Mouse (Mus musculus) neural tube, embryonic 12.5 days (tissue): Measurements from ENCODE around the gene 1700014D04Rik. TPM values are rescaled to one million over a fixed set of nuclear protein-coding genes. Genes with fewer than 3 reads are reported as not detected.

Source experiments
- ATAC-seq: fragments of 200-750 bp; cut with Nextera tagmentation; 2 replicates; pipeline ENCODE4 v1.8.0; 2017; ENCODE audit warnings: low read depth, mild to moderate bottlenecking, moderate TSS enrichment, moderate library complexity; ENCODE audit not compliant: low FRiP score
- H3K27ac ChIP-seq: fragments of 300-500 bp; sonication (generic); 2 replicates; pipeline ENCODE4 v1.5.1; 2016
- H3K27me3 ChIP-seq: fragments of 300-500 bp; sonication (generic); replicated peaks from 2 replicates; pipeline ENCODE4 v1.6.1; 2016; ENCODE audit warnings: mild to moderate bottlenecking
- H3K36me3 ChIP-seq: fragments of 300-500 bp; sonication (generic); 2 replicates; pipeline ENCODE4 v1.6.1; 2016; ENCODE audit warnings: mild to moderate bottlenecking
- H3K4me1 ChIP-seq: fragments of 300-500 bp; sonication (generic); 2 replicates; pipeline ENCODE4 v1.6.1; 2016
- H3K4me2 ChIP-seq: fragments of 300-500 bp; sonication (generic); replicated peaks from 2 replicates; pipeline ENCODE4 v1.6.1; 2016; ENCODE audit warnings: mild to moderate bottlenecking
- H3K4me3 ChIP-seq: fragments of 300-500 bp; sonication (generic); 2 replicates; pipeline ENCODE4 v1.5.1; 2016
- H3K9ac ChIP-seq: fragments of 300-500 bp; sonication (generic); 2 replicates; pipeline ENCODE4 v1.6.1; 2016; ENCODE audit warnings: mild to moderate bottlenecking
- H3K9me3 ChIP-seq: fragments of 300-500 bp; sonication (generic); 2 replicates; pipeline ENCODE4 v1.6.1; 2016; ENCODE audit warnings: mild to moderate bottlenecking
- WGBS: fragments of 180-500 bp; shearing (Covaris S2); methylation state at CpG from one replicate; pipeline ENCODE4 v1.1.7; 2016; 5-methylcytosine and 5-hydroxymethylcytosine counted together
- polyA plus RNA-seq: library from polyadenylated mRNA; unstranded; fragments of >200 nt; fragmentation: Nextera tagmentation; extraction: Ambion mirVana; gene quantifications from 2 replicates; pipeline ENCODE4 v1.2.1, GENCODE M21; 2016

1700014D04Rik gene
- polyA plus RNA-seq, 1 experiment from 2014 or later: 0.09 TPM

DNA sequence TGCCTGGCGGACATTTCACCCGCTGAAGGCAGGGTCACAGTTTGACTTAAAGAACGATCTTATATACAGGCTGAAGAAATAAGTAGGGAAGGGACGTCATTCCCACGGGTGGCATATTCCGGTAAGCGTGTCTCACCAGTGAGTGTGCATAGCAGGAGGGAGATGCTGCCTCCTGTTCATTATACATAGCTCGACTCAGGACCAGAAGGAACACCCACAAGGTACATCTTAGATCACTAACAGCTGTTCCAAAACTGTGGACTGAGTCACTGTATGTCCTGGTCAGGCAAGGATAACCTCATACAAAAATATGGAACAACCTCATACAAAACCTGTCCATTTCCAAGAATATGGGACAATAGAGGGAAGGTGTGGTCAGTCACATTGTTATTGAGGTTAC, 47.4 kb downstream of the 1700014D04Rik start:
- H3K27ac ChIP-seq: no peak overlapping the region
- no peaks in the 10 kb centered on the region for H3K9me3 ChIP-seq
- H3K36me3 ChIP-seq: no peaks in the 10 kb centered on the region
- H3K27me3 ChIP-seq: no peaks in the 10 kb centered on the region
- H3K4me2 ChIP-seq: no peak overlapping the region
- H3K4me1 ChIP-seq: no peaks in the 10 kb centered on the region
- H3K4me3 ChIP-seq: no peak overlapping the region
- 93% methylated on average over 8 of the region's 8 CpGs for WGBS
- no peak overlapping the region for H3K9ac ChIP-seq
- ATAC-seq: no peak

GRCm38 (mm10) chr13:59695781-59696180, 50.8 kb downstream of the 1700014D04Rik start:
- WGBS: 90% methylated on average over 7 of the region's 7 CpGs
- ATAC-seq: no peak
- Histone ChIP-seq H3K4me3 (no peak overlapping the region), H3K27me3 (no peaks in the 10 kb centered on the region), H3K4me2 (no peak overlapping the region), H3K36me3 (no peaks in the 10 kb centered on the region), H3K4me1 (peaks cover 2% of the 10 kb centered on the region; the same call in 1 of the 2 replicates), H3K9me3 (0 out of 2 replicates have a peak, but pooled peaks cover 2% of the 10 kb centered on the region), H3K9ac (no peak overlapping the region), H3K27ac (no peak overlapping the region)

DNA sequence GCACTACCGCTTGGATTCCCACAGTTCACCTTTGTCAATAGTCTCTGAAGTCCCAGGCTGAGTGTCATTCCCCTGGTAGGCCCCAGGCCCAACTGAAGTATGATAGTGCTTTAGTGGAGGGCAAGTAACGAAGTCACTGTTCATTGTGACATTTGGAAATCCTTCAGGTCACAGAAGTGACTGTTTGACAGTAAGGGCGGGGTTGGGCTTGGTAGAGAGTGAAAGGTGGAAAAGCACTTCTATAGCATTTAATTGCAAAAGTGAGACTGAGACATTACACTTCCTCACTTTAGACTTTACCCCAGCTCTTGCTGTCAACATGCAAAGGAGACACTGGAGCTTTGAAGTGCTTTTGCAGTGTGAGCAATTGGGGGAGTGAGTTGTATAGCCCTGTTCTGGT, 52.5 kb downstream of the 1700014D04Rik start, which contains the start of gene 4921517D22Rik:
4921517D22Rik (minus strand) TSS at position 101 of the 400 bp plus-strand sequence.
- 90% methylated on average over 3 of the region's 3 CpGs for WGBS
- H3K4me1 ChIP-seq: peaks cover 2% of the 10 kb centered on the region; the same call in 1 of the 2 replicates
- ATAC-seq: no peak
- H3K9ac ChIP-seq: no peak within 1 kb of the TSS
- H3K4me2 ChIP-seq: no peak within 1 kb of the TSS
- 0 out of 2 replicates have a peak, but pooled peaks cover 4% of the 10 kb centered on the region for H3K9me3 ChIP-seq
- H3K4me3 ChIP-seq: no peak within 1 kb of the TSS
- no peak within 1 kb of the TSS for H3K27ac ChIP-seq
- H3K36me3 ChIP-seq: no peaks in the 10 kb centered on the region
- no peaks in the 10 kb centered on the region for H3K27me3 ChIP-seq

GRCm38 (mm10) chr13:59691478-59691877, 55.1 kb downstream of the 1700014D04Rik start:
- Histone ChIP-seq H3K4me3 (no peak overlapping the region), H3K9me3 (0 out of 2 replicates have a peak, but pooled peaks cover 4% of the 10 kb centered on the region), H3K9ac (no peak overlapping the region), H3K4me1 (peaks cover 2% of the 10 kb centered on the region; the same call in 1 of the 2 replicates), H3K4me2 (no peak overlapping the region), H3K27ac (no peak overlapping the region), H3K36me3 (no peaks in the 10 kb centered on the region), H3K27me3 (no peaks in the 10 kb centered on the region)
- WGBS: 23% methylated on average over 10 of the region's 10 CpGs
- ATAC-seq: no peak

Other genes starting within 250 kb of the 1700014D04Rik start
- gene Agtpbp1, start 161.5 kb downstream of the 1700014D04Rik start, polyA plus RNA-seq: 37.3 and 44.7 TPM in 2 replicates
- 125 and 128 TPM in 2 replicates for gene Naa35, start 161.5 kb downstream of the 1700014D04Rik start, polyA plus RNA-seq
- 101 and 105 TPM in 2 replicates for gene Golm1, start 70.9 kb downstream of the 1700014D04Rik start, polyA plus RNA-seq
- gene 4921517D22Rik, start 52.6 kb downstream of the 1700014D04Rik start, polyA plus RNA-seq: not detected in 2 replicates
- gene Spata31d1a, start 36.4 kb downstream of the 1700014D04Rik start, polyA plus RNA-seq: 0.06 TPM in 1 of 2 replicates, not detected in the other
- gene Spata31d1b, start 34.5 kb downstream of the 1700014D04Rik start, polyA plus RNA-seq: not detected in 2 replicates
- gene Spata31d1d, start 15.0 kb downstream of the 1700014D04Rik start, polyA plus RNA-seq: not detected in 2 replicates
- 125 and 126 TPM in 2 replicates for gene Isca1, start 23.1 kb upstream of the 1700014D04Rik start, polyA plus RNA-seq
- not detected in 2 replicates for gene Gm49354, start 35.5 kb upstream of the 1700014D04Rik start, polyA plus RNA-seq
- gene Tut7, start 76.4 kb upstream of the 1700014D04Rik start, polyA plus RNA-seq: 55.2 and 61.7 TPM in 2 replicates